Mouse (Mus musculus) effector memory CD4-positive, alpha-beta T cell, adult 7 months (primary cell): ENCODE measurements around the gene Eef1a2. TPM values are rescaled to one million over a fixed set of nuclear protein-coding genes. Genes with fewer than 3 reads are reported as not detected.

Source experiments
- polyA plus RNA-seq: library from polyadenylated mRNA; unstranded; fragments of 100-300 nt; shearing (Covaris generic); gene quantifications from one replicate; pipeline ENCODE4 v1.2.1, GENCODE M21; 2017

Gene Eef1a2
- not detected for polyA plus RNA-seq

DNA sequence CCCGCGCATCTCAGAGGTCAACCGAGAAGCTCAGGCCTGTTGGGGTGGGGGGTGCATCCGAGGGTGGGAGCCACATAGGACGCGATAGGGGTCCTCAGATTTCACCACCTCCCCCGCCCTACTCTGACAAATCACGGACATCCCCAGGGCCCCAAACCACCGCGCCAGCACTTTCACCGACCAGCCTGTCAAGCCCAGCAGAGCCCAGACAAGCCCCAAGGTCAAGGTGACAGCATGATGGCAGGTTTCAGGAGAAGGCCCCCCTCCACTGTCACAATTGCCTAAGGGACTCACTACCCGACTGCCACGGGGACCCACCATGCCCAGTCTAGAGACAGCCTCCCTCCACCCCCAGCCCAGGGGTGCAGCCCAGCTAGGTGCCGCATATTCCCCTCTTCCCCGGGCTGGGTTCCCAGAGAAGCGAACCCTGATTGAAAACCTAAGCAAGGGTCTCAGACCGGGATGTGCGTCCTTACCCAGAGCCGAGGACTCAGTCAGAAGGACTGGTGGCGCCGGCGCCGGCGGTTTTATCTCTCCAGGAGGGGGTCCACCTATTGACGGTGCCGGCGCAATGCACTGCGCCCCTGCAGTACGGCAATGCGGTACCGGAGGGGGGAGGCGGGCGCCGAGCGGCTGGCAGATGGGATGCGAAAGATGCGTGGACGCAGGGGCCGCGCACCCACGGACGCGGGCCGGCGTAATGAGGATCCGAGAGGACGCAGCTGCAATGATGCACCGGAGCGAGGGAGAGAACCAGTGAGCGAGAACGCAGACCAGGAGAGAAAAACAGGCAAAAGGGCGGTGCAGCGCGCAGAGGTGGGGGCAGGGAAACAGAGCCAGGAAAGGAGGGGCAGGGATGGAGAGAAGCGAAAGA, at the start of gene Eef1a2:
TSS of gene Eef1a2 (minus strand) at position 767 of the 874 bp plus-strand sequence.

DNA sequence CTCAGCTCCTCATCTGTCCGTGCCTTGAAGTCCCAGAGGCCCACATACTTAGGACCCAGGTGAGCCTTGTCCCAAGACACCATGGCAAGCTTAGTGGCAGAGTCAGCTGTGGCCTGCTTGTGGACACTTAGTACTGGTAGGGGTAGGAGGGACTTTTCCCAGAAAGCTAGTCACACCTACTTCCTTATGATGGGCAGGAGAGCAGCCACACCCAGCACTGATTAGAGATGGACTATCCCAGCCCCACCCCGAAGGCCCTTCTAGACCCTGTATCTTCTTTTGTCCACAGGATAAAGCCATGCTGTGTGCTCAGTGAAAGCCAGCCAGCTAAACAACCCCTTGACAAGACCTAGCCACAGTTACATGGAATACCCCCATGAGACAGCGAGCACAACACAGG, 45.6 kb upstream of the Eef1a2 start, which contains the start of gene Ptk6:
TSS of gene Ptk6 (minus strand) at position 368 of the 400 bp plus-strand sequence.

DNA sequence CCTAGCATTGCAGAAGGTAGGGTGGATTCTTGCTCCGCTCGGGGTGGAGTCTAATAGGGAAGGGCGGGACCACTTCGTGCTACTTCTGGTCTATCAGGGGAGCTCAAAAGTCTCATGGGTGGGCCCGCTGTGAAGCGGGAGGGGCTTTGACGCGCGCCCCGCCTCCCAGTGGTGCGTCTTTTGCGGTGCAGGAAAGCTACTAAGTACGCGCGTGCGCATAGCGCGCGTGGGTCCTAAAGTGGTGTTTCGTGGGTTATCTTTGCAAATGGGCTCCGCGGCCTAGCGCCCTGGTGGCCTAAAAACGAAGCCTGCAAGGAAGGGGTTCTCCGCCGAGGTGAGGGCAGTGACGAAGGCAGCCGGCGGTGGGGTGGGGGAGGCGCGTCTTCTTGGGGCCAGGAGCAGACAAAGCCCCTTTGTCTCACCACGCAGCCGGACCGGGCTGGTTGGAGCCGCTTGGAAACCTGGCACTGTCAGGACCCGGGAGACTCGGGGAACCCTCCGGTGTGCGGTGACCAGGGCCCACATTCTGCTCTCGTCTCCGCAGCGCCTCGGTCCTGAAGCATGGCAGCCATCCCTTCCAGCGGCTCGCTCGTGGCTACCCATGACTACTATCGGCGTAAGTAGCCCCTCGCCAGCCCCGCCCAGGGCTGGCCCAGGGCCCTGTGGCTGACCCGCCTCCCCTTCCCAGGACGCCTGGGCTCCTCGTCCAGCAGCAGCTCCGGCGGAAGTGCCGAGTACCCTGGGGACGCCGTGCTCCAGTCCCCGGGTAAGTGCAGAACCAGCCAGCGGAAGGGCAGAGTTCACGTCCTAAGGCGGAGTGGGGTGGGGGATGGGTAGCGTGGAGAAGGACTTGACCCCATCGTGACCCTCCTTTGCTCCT, 30.5 kb upstream of the Eef1a2 start, which contains the start of gene Ppdpf:
TSS of gene Ppdpf (plus strand) at position 127 of the 880 bp plus-strand sequence.

DNA sequence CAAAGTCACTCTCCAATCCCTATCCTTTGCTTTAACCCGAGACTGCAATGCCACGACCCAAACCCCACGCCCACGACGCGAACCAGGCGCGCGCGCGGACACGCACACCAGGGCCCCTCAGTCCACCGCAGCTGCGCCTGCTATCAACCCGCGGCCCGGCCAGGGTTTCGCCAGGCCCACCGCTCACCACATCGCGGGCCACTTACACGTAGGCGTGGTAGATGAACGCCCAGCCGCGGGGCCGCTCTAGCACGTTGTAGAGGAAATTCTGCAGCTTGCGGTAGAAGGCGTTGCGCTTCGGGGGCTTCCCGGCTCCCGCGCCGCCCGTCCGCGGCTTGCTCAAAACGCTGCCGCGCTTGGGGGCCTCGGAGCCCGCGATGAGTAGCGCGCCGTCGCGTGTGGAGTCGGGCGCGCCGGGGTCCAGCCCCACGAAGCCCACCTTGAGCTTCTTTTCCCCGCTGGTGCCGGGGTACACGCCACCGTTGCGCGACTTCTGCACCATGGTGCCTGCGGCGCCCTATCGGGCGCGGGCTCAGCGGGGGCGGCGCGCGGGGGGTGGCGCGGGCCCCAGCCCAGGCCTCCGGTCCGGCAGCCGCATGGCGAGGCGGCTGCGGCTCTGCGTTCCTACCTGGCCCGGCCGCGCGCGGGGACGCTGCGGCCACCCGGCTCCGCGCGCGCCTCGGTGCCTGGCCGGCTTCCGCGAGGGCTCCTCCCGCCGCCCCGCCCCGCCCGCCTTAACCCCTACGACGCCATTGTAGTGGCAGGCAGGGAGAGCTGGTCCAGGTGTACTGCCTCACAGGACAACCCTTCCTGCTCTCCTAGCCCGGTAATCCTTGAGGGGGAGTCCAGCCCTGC, 22.0 kb downstream of the Eef1a2 start, which contains the start of gene Kcnq2:
TSS of gene Kcnq2 (minus strand) at position 710 of the 855 bp plus-strand sequence.

Other genes starting within 250 kb of the Eef1a2 start
- 97.8 TPM for gene Ythdf1, start 236.1 kb downstream of the Eef1a2 start, polyA plus RNA-seq
- 0.33 TPM for gene Birc7, start 228.0 kb downstream of the Eef1a2 start, polyA plus RNA-seq
- gene Nkain4, start 202.3 kb downstream of the Eef1a2 start, polyA plus RNA-seq: not detected
- 57.8 TPM for gene Arfgap1, start 189.8 kb downstream of the Eef1a2 start, polyA plus RNA-seq
- gene Col20a1, start 170.5 kb downstream of the Eef1a2 start, polyA plus RNA-seq: 1.5 TPM
- gene Chrna4, start 113.5 kb downstream of the Eef1a2 start, polyA plus RNA-seq: not detected
- 0.05 TPM for gene Kcnq2, start 21.7 kb downstream of the Eef1a2 start, polyA plus RNA-seq
- 94.3 TPM for gene Ppdpf, start 30.2 kb upstream of the Eef1a2 start, polyA plus RNA-seq
- gene Ptk6, start 45.8 kb upstream of the Eef1a2 start, polyA plus RNA-seq: not detected
- gene Srms, start 56.2 kb upstream of the Eef1a2 start, polyA plus RNA-seq: 0.15 TPM
- gene Fndc11, start 63.0 kb upstream of the Eef1a2 start, polyA plus RNA-seq: not detected
- 17.3 TPM for gene Helz2, start 85.0 kb upstream of the Eef1a2 start, polyA plus RNA-seq
- 30.3 TPM for gene Gmeb2, start 131.0 kb upstream of the Eef1a2 start, polyA plus RNA-seq
- not detected for gene Stmn3, start 157.5 kb upstream of the Eef1a2 start, polyA plus RNA-seq
- 74.3 TPM for gene Rtel1, start 162.7 kb upstream of the Eef1a2 start, polyA plus RNA-seq
- gene Zgpat, start 207.9 kb upstream of the Eef1a2 start, polyA plus RNA-seq: 104 TPM
- gene Arfrp1, start 208.4 kb upstream of the Eef1a2 start, polyA plus RNA-seq: 124 TPM
- gene Lime1, start 223.1 kb upstream of the Eef1a2 start, polyA plus RNA-seq: 350 TPM